Mouse (Mus musculus) neural tube, embryonic 11.5 days (tissue): ENCODE measurements around the gene Atp2a3. TPM values are rescaled to one million over a fixed set of nuclear protein-coding genes. Genes with fewer than 3 reads are reported as not detected.

Experiments
- ATAC-seq: fragments of 200-750 bp; cut with Nextera tagmentation; 2 replicates; pipeline ENCODE4 v1.8.0; 2017; ENCODE audit warnings: moderate number of reproducible peaks, mild to moderate bottlenecking, moderate TSS enrichment, moderate library complexity; ENCODE audit not compliant: insufficient read depth, low FRiP score, low TSS enrichment
- DNase-seq: peaks from one replicate; pipeline ENCODE4 v3.0.0-alpha.2; 2015; ENCODE audit warnings: low spot score
- H3K27ac ChIP-seq: fragments of 300-500 bp; sonication (generic); 2 replicates; pipeline ENCODE4 v1.5.1; 2014; ENCODE audit warnings: low read depth, mild to moderate bottlenecking, low read length
- H3K27me3 ChIP-seq: fragments of 300-500 bp; sonication (generic); 2 replicates; pipeline ENCODE4 v1.6.1; 2014; ENCODE audit warnings: mild to moderate bottlenecking, low read length, mixed read lengths; ENCODE audit not compliant: control insufficient read depth, insufficient read depth
- H3K36me3 ChIP-seq: fragments of 300-500 bp; sonication (generic); 2 replicates; pipeline ENCODE4 v1.6.1; 2014; ENCODE audit warnings: mild to moderate bottlenecking, low read length, moderate library complexity, mixed read lengths; ENCODE audit not compliant: control insufficient read depth, insufficient read depth
- H3K4me1 ChIP-seq: fragments of 300-500 bp; sonication (generic); 2 replicates; pipeline ENCODE4 v1.6.1; 2014; ENCODE audit warnings: low read length, mixed read lengths; ENCODE audit not compliant: control insufficient read depth, insufficient read depth
- H3K4me2 ChIP-seq: fragments of 300-500 bp; sonication (generic); 2 replicates; pipeline ENCODE4 v1.6.1; 2014; ENCODE audit warnings: low read depth, mild to moderate bottlenecking, moderate library complexity
- H3K4me3 ChIP-seq: fragments of 300-500 bp; sonication (generic); 2 replicates; pipeline ENCODE4 v1.5.1; 2014; ENCODE audit warnings: low read depth, low read length
- H3K9ac ChIP-seq: fragments of 300-500 bp; sonication (generic); 2 replicates; pipeline ENCODE4 v1.6.1; 2014; ENCODE audit warnings: mild to moderate bottlenecking, low read length
- H3K9me3 ChIP-seq: fragments of 300-500 bp; sonication (generic); 2 replicates; pipeline ENCODE4 v1.6.1; 2016; ENCODE audit warnings: low read length; ENCODE audit not compliant: control insufficient read depth
- WGBS: fragments of 180-500 bp; shearing (Covaris S2); extraction: QIAGEN DNeasy Blood & Tissue Kit; methylation state at CpG from one replicate; pipeline ENCODE4 v1.1.7; 2014; 5-methylcytosine and 5-hydroxymethylcytosine counted together
- polyA plus RNA-seq: library from polyadenylated mRNA; unstranded; fragments of >200 nt; fragmentation: Nextera tagmentation; extraction: Ambion mirVana; gene quantifications from 2 replicates; pipeline ENCODE4 v1.2.1, GENCODE M21; 2014

Atp2a3 gene
- polyA plus RNA-seq, 1 experiment from 2014 or later = 2.2 TPM

DNA sequence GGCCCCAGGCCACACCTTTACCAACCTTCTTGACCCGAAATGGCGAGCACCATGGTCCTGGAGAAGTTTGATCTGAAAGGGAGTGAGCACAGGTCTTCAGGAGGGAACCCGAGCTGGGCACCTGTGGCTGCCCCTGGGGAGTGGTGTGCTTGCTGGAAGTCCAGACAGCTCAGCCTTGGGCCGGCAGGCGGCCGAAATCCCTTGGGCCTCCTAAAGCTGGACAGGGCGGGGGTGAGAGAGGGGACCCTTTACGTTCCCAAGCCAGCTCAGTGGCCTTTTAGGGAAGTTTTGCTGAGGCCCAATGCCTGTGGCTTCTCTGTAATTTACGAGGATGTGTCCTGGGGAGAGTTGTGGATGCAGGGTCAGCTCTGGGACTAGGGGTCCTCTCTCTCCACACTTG is 29.7 kb downstream of the Atp2a3 start:
- Histone ChIP-seq H3K36me3 (no peaks in the 10 kb centered on the region), H3K9ac (no peak overlapping the region), H3K27me3 (no peaks in the 10 kb centered on the region), H3K9me3 (no peaks in the 10 kb centered on the region), H3K4me2 (no peak overlapping the region), H3K27ac (no peak overlapping the region), H3K4me1 (no peaks in the 10 kb centered on the region), H3K4me3 (no peak overlapping the region)
- ATAC-seq (no peak), DNase-seq (no peak)
- WGBS = 84% methylated on average over 9 of the region's 9 CpGs

DNA sequence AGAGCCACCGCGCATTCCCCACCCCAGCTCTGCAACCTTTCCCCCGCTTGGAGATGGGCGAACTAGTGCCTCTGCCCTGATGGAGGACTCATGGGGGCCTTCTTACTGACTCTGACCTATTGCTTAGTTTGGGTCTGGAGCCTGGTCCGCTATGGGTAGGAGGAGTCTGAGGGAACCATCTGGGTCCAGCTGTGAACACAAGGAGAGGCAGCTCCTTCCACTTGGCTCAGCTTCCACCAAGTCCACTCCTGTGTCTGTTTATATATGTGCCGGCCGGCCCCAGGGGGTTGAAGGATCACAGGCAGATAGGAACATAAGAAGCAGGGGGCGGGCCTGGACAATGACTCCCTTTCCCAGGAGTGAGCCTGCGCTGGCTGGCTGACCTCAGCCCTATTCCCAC is 31.0 kb downstream of the Atp2a3 start:
- Histone ChIP-seq H3K27ac (no peak overlapping the region), H3K9me3 (no peaks in the 10 kb centered on the region), H3K4me3 (no peak overlapping the region), H3K4me1 (no peaks in the 10 kb centered on the region), H3K9ac (no peak overlapping the region), H3K4me2 (no peak overlapping the region), H3K27me3 (no peaks in the 10 kb centered on the region), H3K36me3 (no peaks in the 10 kb centered on the region)
- 58% methylated on average over 9 of the region's 9 CpGs for WGBS
- no peak for DNase-seq
- ATAC-seq = no peak

DNA sequence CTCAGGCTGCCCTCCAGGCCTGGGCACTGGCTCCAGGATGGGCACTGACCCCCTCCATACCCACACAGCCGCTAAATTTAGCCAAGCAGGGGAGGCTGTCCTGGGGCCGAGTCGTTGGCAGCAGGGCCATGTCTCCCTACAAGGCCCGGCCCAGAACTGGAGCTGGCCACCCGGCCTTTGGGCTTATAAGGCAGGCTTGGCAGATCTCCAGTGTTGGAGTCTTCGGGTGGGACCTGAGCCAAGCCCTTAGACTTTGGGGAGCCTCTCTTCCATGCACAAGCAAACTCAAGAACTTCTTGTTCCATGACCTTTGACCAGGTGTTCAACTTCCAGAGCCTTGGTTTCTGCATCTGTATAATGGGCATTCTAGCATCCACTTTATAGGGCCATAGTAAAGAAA is 35.4 kb downstream of the Atp2a3 start:
- Histone ChIP-seq H3K36me3 (no peaks in the 10 kb centered on the region), H3K9me3 (no peaks in the 10 kb centered on the region), H3K4me3 (no peak overlapping the region), H3K4me2 (no peak overlapping the region), H3K27me3 (no peaks in the 10 kb centered on the region), H3K4me1 (no peaks in the 10 kb centered on the region), H3K9ac (no peak overlapping the region), H3K27ac (no peak overlapping the region)
- DNase-seq (no peak), ATAC-seq (no peak)
- 95% methylated on average over 6 of the region's 6 CpGs for WGBS

DNA sequence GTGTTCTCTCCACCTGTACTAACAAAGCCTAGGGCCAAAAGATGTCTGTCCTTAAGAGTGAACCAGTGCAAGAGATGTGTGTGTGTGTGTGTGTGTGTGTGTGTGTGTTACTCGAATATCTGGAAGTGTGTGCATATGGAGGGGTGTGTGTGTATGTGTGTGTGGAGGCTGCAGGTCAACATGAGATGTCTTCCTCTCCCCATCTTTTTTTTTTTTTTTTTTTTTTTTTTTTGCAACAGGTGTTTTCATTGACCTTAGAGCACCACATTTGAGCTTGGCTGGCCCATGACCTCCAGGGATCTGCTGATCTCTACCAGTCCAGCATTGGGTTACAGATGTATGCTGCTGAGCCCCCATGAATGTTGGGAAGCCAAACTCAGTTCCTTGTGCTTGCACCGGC is 35.8 kb downstream of the Atp2a3 start:
- no peaks in the 10 kb centered on the region for H3K9me3 ChIP-seq

DNA sequence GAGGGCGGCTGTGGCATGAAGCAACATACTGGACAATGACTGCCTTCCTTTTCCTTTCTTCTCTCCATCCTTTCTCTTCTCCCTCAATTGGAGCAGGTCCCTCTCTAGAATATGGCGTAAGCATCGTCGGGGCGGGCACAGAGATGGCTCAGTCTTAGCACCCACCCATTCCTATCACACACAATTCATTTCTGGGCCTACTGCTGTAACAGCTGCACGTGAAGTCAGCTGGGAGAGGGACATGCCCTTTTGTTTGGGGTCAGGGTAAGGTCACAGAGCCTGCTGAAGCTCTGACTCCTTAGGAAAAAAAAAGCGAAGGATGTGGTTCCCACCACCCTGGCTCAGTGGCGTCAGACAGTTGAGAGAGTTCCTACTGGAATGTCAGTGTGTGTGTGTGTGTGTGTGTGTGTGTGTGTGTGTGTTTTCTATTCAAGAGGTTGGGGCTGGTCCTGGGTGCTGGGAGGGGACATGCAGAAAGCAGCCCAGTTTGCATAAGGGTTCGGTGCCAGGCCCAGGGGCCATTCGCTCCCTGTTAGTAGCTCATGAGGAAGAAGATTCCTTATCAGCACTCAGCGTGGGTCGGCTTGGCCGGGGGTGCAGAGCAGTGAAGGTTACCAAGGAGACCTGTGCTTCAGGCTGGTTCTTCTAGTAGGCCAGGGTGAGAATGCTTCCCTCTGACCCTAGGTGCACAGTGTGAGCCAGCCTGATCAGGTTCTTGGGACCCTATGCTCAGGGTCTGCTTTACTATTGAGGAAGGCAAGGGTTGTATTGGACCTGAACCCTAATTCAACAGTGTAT is 36.8 kb downstream of the Atp2a3 start:
- Histone ChIP-seq H3K4me1 (no peaks in the 10 kb centered on the region), H3K27ac (no peak overlapping the region), H3K9ac (no peak overlapping the region), H3K36me3 (no peaks in the 10 kb centered on the region), H3K4me3 (no peak overlapping the region), H3K4me2 (no peak overlapping the region), H3K27me3 (no peaks in the 10 kb centered on the region), H3K9me3 (no peaks in the 10 kb centered on the region)
- ATAC-seq (no peak), DNase-seq (no peak)
- WGBS = 79% methylated on average over 13 of the region's 13 CpGs

More for the DNA sequence above, 35.8 kb downstream of the Atp2a3 start:
- Histone ChIP-seq H3K27ac (no peak overlapping the region), H3K4me2 (no peak overlapping the region), H3K4me1 (no peaks in the 10 kb centered on the region), H3K9ac (no peak overlapping the region), H3K27me3 (no peaks in the 10 kb centered on the region), H3K4me3 (no peak overlapping the region), H3K36me3 (no peaks in the 10 kb centered on the region)
- 90% methylated on average over 2 of the region's 2 CpGs for WGBS
- ATAC-seq (no peak), DNase-seq (no peak)

DNA sequence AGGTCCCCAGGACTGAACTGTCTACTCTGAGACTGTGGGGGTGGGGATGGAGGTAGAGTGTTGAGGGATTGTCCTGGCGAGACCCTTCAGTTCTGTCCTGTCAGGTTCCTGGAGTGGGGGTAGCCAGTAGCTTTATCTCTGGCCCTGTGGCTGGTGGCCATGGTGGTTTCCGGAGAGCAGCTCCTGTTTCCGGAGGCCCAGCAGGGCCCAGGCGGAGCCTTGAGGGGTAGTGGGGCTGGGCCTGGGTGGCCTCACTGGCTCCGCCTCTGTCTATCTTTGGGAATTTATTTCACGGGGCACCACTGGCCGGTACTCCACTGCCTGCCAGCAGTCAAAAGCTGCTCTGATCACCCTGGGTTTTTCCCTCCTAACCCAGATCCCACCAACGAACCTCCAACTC is 37.8 kb downstream of the Atp2a3 start, which contains the start of gene P2rx1:
TSS of gene P2rx1 (plus strand) at position 333 of the 400 bp plus-strand sequence.
- H3K27ac ChIP-seq = no peak within 1 kb of the TSS
- no peaks in the 10 kb centered on the region for H3K4me1 ChIP-seq
- H3K4me3 ChIP-seq = no peak within 1 kb of the TSS
- no peaks in the 10 kb centered on the region for H3K9me3 ChIP-seq
- no peaks in the 10 kb centered on the region for H3K27me3 ChIP-seq
- DNase-seq = peak; percentile 35
- H3K4me2 ChIP-seq = no peak within 1 kb of the TSS
- no peaks in the 10 kb centered on the region for H3K36me3 ChIP-seq
- ATAC-seq = no peak
- no peak within 1 kb of the TSS for H3K9ac ChIP-seq
- WGBS = 53% methylated on average over 8 of the region's 8 CpGs

DNA sequence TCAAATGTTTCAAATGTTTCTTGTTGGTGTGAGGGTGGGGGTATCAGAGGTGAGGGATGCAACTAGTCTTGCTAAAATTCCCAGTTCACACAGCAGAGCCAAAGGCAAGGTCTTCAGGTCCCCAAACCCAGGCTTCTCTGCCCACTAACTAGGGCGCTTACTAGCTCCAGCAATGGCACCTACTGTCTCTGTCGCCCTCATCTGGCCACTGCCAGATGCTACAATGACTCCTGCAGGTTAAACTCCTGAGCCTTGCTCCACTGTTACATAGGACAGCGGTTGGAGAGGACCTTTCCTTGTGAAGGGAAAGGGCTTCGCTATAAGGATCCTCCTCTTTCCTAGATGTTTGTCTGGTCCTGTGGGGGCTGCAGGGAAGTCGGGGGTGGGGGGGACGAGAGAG is 40.1 kb downstream of the Atp2a3 start:
- 11% methylated on average over 6 of the region's 6 CpGs for WGBS
- H3K9ac ChIP-seq = no peak overlapping the region
- no peaks in the 10 kb centered on the region for H3K9me3 ChIP-seq
- ATAC-seq (no peak), DNase-seq (peak; percentile 66)
- H3K4me2 ChIP-seq = no peak overlapping the region
- no peak overlapping the region for H3K27ac ChIP-seq
- no peaks in the 10 kb centered on the region for H3K4me1 ChIP-seq
- H3K27me3 ChIP-seq = no peaks in the 10 kb centered on the region
- H3K4me3 ChIP-seq = no peak overlapping the region
- H3K36me3 ChIP-seq = no peaks in the 10 kb centered on the region

DNA sequence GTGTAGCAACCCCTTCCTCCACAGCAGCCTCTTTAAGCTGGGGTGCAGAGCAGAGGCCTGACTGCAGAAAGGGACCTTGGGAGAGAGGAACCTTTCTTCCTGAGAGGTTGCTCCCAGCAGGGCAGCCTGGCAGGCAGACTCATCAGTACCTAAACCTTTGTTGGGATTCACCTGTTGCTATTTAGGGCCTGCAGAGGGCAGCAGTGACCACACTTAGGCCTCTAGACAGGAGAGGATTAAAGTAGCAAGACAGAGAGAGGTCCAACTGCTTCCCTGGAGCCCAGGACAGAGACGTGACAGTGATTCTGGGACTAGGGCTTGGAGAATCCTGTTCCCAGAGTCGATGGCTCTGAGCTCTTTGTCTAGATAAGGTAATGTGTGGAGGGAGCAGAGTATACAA is 45.4 kb downstream of the Atp2a3 start:
- Histone ChIP-seq H3K4me1 (no peaks in the 10 kb centered on the region), H3K27me3 (no peaks in the 10 kb centered on the region), H3K9me3 (no peaks in the 10 kb centered on the region), H3K4me3 (no peak overlapping the region), H3K27ac (no peak overlapping the region), H3K4me2 (no peak overlapping the region), H3K9ac (no peak overlapping the region; the same call in 1 of the 2 replicates), H3K36me3 (no peaks in the 10 kb centered on the region)
- ATAC-seq (no peak), DNase-seq (peak; percentile 70)
- WGBS = 5% methylated on average over 2 of the region's 2 CpGs

DNA sequence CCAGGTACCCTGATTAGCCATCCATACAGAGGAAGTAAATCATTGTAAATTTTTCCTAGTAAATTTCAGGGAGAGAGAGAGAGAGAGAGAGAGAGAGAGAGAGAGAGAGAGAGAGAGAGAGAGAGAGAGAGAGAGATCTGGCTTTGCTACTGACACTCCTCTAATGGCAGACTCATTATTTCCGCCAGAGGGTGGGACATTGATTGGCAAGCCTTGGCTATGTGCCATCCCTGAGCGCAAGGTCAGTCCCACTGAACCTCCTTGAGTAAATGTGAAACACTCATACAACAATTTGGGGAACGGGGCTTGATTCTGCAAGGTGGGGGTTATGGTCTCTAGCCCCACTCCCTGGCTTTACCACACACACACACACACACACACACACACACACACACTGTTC is 46.1 kb downstream of the Atp2a3 start:
- no peaks in the 10 kb centered on the region for H3K4me1 ChIP-seq
- H3K9me3 ChIP-seq = no peaks in the 10 kb centered on the region
- ATAC-seq (no peak), DNase-seq (no peak)
- no peak overlapping the region for H3K4me3 ChIP-seq
- H3K4me2 ChIP-seq = no peak overlapping the region
- no peaks in the 10 kb centered on the region for H3K36me3 ChIP-seq
- H3K27ac ChIP-seq = no peak overlapping the region
- no peaks in the 10 kb centered on the region for H3K27me3 ChIP-seq
- H3K9ac ChIP-seq = no peak overlapping the region
- WGBS = 86% methylated on average over 3 of the region's 3 CpGs
